Mouse (Mus musculus) lung, embryonic 14.5 days (tissue): Measurements from ENCODE around the gene Asb15. TPM values are rescaled to one million over a fixed set of nuclear protein-coding genes. Genes with fewer than 3 reads are reported as not detected.
A peak's percentile ranks its signal among the peaks of the same experiment; 100 is the strongest.

Experiments used
- ATAC-seq: fragments of 200-750 bp; cut with Nextera tagmentation; 2 replicates; pipeline ENCODE4 v1.8.0; 2017; ENCODE audit warnings: mild to moderate bottlenecking, moderate TSS enrichment, moderate library complexity; ENCODE audit not compliant: insufficient read depth
- DNase-seq: peaks from one replicate; pipeline ENCODE4 v3.0.0-alpha.2; 2015
- H3K27ac ChIP-seq: fragments of 300-500 bp; sonication (generic); 2 replicates; pipeline ENCODE4 v1.5.1; 2014; ENCODE audit warnings: low read depth, mild to moderate bottlenecking, moderate library complexity
- H3K27me3 ChIP-seq: fragments of 300-500 bp; sonication (generic); 2 replicates; pipeline ENCODE4 v1.6.1; 2014; ENCODE audit warnings: low read length, control low read depth; ENCODE audit not compliant: insufficient read depth
- H3K36me3 ChIP-seq: fragments of 300-500 bp; sonication (generic); 2 replicates; pipeline ENCODE4 v1.6.1; 2014; ENCODE audit warnings: control low read depth; ENCODE audit not compliant: insufficient read depth
- H3K4me1 ChIP-seq: fragments of 300-500 bp; sonication (generic); 2 replicates; pipeline ENCODE4 v1.6.1; 2014; ENCODE audit warnings: antibody characterized with exemption, control low read depth; ENCODE audit not compliant: insufficient read depth
- H3K4me2 ChIP-seq: fragments of 300-500 bp; sonication (generic); 2 replicates; pipeline ENCODE4 v1.6.1; 2014; ENCODE audit warnings: mild to moderate bottlenecking
- H3K4me3 ChIP-seq: fragments of 300-500 bp; sonication (generic); 2 replicates; pipeline ENCODE4 v1.5.1; 2014; ENCODE audit warnings: low read depth, low read length
- H3K9ac ChIP-seq: fragments of 300-500 bp; sonication (generic); 2 replicates; pipeline ENCODE4 v1.6.1; 2014
- H3K9me3 ChIP-seq: fragments of 300-500 bp; sonication (generic); 2 replicates; pipeline ENCODE4 v1.6.1; 2016; ENCODE audit warnings: low read depth, low read length, control low read depth
- CTCF ChIP-seq: IDR thresholded peaks from 2 replicates; pipeline ENCODE4 v1.5.1; 2016; ENCODE audit warnings: antibody characterized with exemption, low read depth
- WGBS: fragments of 180-500 bp; shearing (Covaris S2); extraction: QIAGEN DNeasy Blood & Tissue Kit; methylation state at CpG from one replicate; pipeline ENCODE4 v1.1.7; 2014; 5-methylcytosine and 5-hydroxymethylcytosine counted together
- polyA plus RNA-seq: library from polyadenylated mRNA; unstranded; fragments of >200 nt; fragmentation: Nextera tagmentation; extraction: Ambion mirVana; gene quantifications from 2 replicates; pipeline ENCODE4 v1.2.1, GENCODE M21; 2014

The Asb15 gene
- polyA plus RNA-seq, 1 experiment from 2014 or later = 0.13 TPM

DNA sequence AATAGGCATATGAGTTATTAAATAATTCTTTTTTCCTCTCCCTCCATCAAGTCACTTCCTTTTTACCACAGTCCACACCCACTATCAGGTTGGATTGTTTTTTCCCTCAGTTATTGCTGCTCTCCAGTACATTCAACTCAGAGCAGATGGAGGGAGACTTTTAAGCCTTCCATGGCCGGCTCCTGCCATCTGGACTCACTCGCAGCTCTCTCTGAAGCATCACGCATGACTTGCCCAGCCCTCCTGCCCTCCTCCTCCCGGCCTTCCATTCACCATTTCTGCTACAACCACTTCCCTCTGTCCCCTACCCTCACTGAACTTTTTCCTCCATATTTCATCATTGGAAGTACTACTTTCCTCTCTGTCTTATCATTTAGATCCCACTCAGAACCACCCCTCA, 88.8 kb downstream of the Asb15 start:
- 80% methylated on average over 4 of the region's 4 CpGs for WGBS
- no peak for DNase-seq
- H3K36me3 ChIP-seq = peaks cover 60% of the 10 kb centered on the region
- H3K27me3 ChIP-seq = no peaks in the 10 kb centered on the region
- TF ChIP-seq CTCF = no peak
- no peak for ATAC-seq
- no peak overlapping the region for H3K9ac ChIP-seq
- H3K9me3 ChIP-seq = no peaks in the 10 kb centered on the region
- H3K27ac ChIP-seq = no peak overlapping the region
- no peak overlapping the region for H3K4me2 ChIP-seq
- no peaks in the 10 kb centered on the region for H3K4me1 ChIP-seq
- H3K4me3 ChIP-seq = no peak overlapping the region

DNA sequence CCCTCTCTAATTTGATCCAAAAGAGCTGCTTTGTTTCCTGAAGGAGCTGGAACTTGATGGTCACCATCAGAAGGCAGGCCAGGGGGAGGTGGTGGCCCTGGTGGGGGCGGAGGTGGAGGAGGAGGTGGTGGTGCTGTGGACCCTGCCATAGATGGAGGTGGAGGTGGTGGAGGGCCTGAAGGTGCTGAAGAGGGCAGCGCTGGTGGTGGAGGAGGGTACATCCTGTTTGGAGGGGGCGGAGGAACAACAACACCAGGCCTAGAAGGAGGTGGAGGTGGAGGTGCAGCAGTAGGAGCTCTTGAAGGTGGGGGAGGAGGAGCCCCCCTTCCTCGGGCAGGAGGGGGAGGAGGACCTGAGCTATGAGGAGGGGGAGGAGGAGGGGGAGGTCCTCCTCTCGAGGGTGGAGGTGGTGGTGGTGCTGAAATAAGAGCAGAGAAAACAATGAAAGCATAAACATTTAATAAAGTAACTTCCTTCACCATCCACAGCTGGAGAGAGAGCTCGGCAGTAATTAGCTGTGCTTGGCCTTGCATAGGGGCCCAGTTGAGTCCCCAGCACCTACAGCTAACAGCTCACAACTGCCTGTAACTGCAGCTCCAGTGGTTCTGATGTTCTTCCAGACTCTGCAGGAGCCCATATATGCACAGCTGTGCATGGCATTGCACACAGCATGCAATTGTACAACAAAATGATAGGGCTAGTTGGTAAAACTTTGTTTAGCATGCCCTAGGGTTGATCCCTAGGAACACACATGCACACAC, 91.5 kb downstream of the Asb15 start:
- Histone ChIP-seq H3K27ac (no peak overlapping the region), H3K27me3 (no peaks in the 10 kb centered on the region), H3K4me3 (no peak overlapping the region), H3K4me1 (no peaks in the 10 kb centered on the region), H3K36me3 (peaks cover 54% of the 10 kb centered on the region), H3K9me3 (no peaks in the 10 kb centered on the region), H3K4me2 (no peak overlapping the region), H3K9ac (no peak overlapping the region)
- DNase-seq (peak; percentile 49), ATAC-seq (peak; percentile 44; the same call in 1 of the 2 replicates)
- WGBS = 50% methylated on average over 5 of the region's 6 CpGs
- TF ChIP-seq CTCF = no peak

DNA sequence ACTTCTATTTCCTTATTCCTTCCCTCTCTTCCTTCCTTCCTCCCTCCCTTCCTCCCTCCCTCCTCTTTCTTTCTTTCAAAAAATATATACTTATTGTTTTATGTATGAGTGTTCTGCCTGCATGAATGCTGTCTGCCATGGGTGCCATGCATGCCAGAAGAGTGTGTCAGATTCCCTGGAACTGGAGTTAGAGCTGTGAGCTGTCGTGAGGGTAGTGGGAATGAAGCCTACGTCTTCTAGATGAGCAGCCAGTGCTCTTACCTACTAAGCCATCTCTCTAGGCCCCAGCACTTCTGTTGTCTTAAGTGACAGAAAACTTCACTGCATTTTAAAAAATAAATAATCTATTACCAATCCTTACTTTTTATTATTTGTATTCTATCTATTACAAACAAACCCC, 93.0 kb downstream of the Asb15 start:
- no peak overlapping the region for H3K4me2 ChIP-seq
- ATAC-seq = no peak
- no peak overlapping the region for H3K9ac ChIP-seq
- H3K36me3 ChIP-seq = peaks cover 50% of the 10 kb centered on the region
- no peak for TF ChIP-seq CTCF
- no peaks in the 10 kb centered on the region for H3K9me3 ChIP-seq
- H3K27me3 ChIP-seq = no peaks in the 10 kb centered on the region
- no peak overlapping the region for H3K27ac ChIP-seq
- 76% methylated on average over 2 of the region's 2 CpGs for WGBS
- no peak for DNase-seq
- no peak overlapping the region for H3K4me3 ChIP-seq
- no peaks in the 10 kb centered on the region for H3K4me1 ChIP-seq

DNA sequence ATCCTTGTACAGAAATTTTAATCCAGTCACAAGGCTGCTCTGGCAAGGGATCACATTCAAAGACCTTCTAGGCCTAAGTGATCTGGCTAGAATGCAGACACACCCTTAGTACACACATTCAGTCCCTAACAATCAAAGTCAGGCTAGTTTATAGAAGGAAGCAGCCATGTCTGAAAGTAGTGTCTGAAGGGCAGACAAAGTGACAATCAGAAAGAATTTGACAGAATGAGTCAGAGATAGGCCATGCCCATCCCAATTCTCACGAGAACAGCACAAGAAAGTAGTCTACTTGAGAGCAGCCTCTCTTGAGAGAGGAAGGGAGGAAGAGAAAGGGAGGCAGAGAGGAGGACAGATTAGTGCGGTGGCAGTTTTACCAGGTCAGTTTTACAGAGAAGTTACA, 94.2 kb downstream of the Asb15 start:
- TF ChIP-seq CTCF = no peak
- no peaks in the 10 kb centered on the region for H3K27me3 ChIP-seq
- H3K4me1 ChIP-seq = no peaks in the 10 kb centered on the region
- no peak for ATAC-seq
- no peak for DNase-seq
- no peak overlapping the region for H3K4me3 ChIP-seq
- no peak overlapping the region for H3K27ac ChIP-seq
- H3K36me3 ChIP-seq = peaks cover 42% of the 10 kb centered on the region
- 82% methylated on average over 2 of the region's 2 CpGs for WGBS
- H3K9me3 ChIP-seq = no peaks in the 10 kb centered on the region
- no peak overlapping the region for H3K4me2 ChIP-seq
- H3K9ac ChIP-seq = no peak overlapping the region

Other genes starting within 250 kb of the Asb15 start
- 0.09 and 0.15 TPM in 2 replicates for gene Iqub, start 13.1 kb upstream of the Asb15 start, polyA plus RNA-seq
- gene Ndufa5, start 131 bp upstream of the Asb15 start, polyA plus RNA-seq = 300 and 324 TPM in 2 replicates
- 0.09 and 0.61 TPM in 2 replicates for gene Lmod2, start 69.6 kb downstream of the Asb15 start, polyA plus RNA-seq
- gene Wasl, start 136.9 kb downstream of the Asb15 start, polyA plus RNA-seq = 61.2 and 65.2 TPM in 2 replicates
- not detected in 2 replicates for gene Hyal6, start 205.1 kb downstream of the Asb15 start, polyA plus RNA-seq
- not detected in 2 replicates for gene Hyal4, start 220.2 kb downstream of the Asb15 start, polyA plus RNA-seq